Mouse (Mus musculus): ENCODE measurements around the gene Cdc42bpg. TPM values are rescaled to one million over a fixed set of nuclear protein-coding genes. Genes with fewer than 3 reads are reported as not detected.
"Not testable (repeated sequence)": the region's sequence is repeated elsewhere in the genome, so short reads cannot be mapped to it uniquely, and the experiment has no call there.

The Cdc42bpg gene
- polyA plus RNA-seq, 1 experiment: 10.0 TPM

DNA sequence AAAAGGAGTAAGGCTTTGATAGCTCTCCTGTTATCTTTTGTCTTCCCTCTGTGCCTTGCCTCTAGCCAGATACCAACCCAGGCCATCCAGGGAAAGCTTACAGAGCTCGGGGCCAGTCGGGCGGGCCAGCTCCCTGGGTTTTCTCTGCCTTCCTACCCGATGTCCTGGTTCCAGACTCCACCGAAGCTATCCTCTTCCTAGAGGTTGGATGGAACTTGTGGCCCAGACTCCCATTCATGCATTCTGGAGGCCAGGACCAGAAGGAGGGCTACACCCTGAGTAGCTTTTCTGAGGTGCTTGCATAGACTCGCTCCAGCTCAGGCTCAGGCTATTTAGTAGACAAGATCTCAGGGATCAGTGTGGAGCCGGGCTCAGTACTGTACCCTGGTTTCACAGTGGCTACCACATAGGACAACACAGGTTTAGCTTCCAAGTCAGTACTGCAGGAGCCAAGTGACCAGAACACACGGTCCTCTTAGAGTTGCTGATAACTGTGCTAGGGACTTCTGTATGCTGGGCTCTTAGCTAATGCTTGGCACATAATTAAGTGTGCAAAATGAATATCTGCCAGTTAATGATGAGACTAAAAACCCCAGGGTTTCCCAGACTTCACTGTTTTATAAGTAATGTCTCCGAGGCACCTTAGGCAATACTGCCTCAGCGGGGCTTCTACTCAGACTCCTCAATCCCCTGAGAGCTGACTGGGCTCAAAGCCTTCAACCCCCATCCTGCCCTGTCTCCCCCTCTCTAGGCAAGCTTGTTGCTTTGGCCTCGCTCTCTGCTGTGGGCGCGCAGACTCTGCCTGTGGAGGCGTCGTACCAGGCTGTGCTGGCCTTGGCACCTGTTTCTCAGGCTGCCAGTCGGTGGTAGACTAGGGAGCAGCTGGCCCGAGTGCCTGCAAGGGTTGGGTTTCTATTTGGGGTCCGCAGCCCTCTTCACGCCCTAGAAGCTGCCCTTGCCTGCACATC lies 19.5 kb upstream of the Cdc42bpg start:
- Histone ChIP-seq H3K4me3 (no peak overlapping the region), H3ac (ENCODE audit: control insufficient read depth, insufficient read length) (no peak overlapping the region), H3K36me3 (ENCODE audit: control insufficient read depth, insufficient read depth) (peaks cover 36% of the 10 kb centered on the region), H3K4me2 (ENCODE audit: low read depth) (peak overlapping the region; percentile 26), H3K79me2 (ENCODE audit: control insufficient read depth, insufficient read depth) (peaks cover 86% of the 10 kb centered on the region), H3K27me3 (ENCODE audit: control insufficient read depth, insufficient read depth, insufficient read length) (no peaks in the 10 kb centered on the region)
- peak; percentile 45 to 99 (median 98) for TF ChIP-seq MYOD1 (IDR thresholded peaks at IDR 0.05; ENCODE audit: control insufficient read depth in 1 of 3, insufficient read length in 2 of 3, low read depth in 2 of 3)
- TF ChIP-seq USF1 (IDR thresholded peaks at IDR 0.05; ENCODE audit: low read depth): no peak
- peak; percentile 92 for TF ChIP-seq TCF3 (IDR thresholded peaks at IDR 0.05; ENCODE audit: insufficient read length, low read depth)
- peak; percentile 24 for TF ChIP-seq POLR2A (IDR thresholded peaks at IDR 0.05; ENCODE audit: insufficient read length, low read depth)
- peak; percentile 86 to 99 (median 99) for TF ChIP-seq MYOG (IDR thresholded peaks at IDR 0.05; ENCODE audit: control insufficient read depth in 1 of 3, insufficient read depth in 1 of 3, insufficient read length in 2 of 3, low read depth in 2 of 3)
- no peak for TF ChIP-seq E2F4 (IDR thresholded peaks at IDR 0.05; ENCODE audit: insufficient read depth)
- TF ChIP-seq CEBPB (IDR thresholded peaks at IDR 0.05; ENCODE audit: insufficient read depth, poor library complexity, severe bottlenecking): no peak
- no peak for TF ChIP-seq POLR2AphosphoS2 (IDR thresholded peaks at IDR 0.05; ENCODE audit: insufficient read length, low read depth)
- no peak for TF ChIP-seq REST (IDR thresholded peaks at IDR 0.05; ENCODE audit: insufficient read depth, insufficient read length)
- no peak for TF ChIP-seq SRF (IDR thresholded peaks at IDR 0.05; ENCODE audit: control insufficient read depth, insufficient read length, low read depth)
- peak; percentile 84 for TF ChIP-seq TCF12 (IDR thresholded peaks at IDR 0.05; ENCODE audit: insufficient read depth, poor library complexity, severe bottlenecking)
- TF ChIP-seq MAX (IDR thresholded peaks at IDR 0.05; ENCODE audit: low read depth): no peak

DNA sequence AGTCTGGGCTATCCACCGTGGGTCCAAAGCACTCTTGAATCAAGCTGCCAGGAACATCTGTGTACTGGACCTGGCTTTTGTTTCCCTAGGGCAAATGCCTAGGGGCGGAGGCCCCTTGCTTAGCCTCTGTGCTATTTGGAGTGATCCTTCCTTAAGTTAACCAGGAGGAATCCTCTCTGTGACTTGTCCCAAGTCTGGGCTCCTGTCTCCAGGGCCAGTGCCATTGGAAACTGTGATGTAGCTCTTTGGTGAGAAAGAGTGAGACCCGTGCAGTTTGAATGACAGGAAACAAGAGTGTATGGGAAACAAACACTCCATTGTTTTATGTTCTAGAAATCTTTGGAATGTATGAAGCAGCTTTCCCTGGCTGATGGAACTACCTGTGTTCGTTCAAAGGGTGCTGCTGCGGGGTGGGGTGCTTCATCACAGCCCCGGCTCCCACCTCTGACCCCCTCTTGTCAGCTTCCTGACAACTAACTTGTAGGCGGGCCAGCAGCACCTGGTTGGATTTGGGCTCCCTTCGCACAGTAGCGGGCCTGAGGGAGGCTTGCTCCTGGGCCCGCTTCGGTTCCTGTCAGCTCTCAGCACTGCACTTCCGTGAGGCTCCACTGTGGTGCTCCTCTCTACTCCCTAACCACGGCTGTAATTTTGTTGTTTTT lies 17.9 kb upstream of the Cdc42bpg start:
- Histone ChIP-seq H3K4me2 (ENCODE audit: low read depth) (peak overlapping the region; percentile 8), H3ac (ENCODE audit: control insufficient read depth, insufficient read length) (no peak overlapping the region), H3K4me3 (no peak overlapping the region), H3K79me2 (ENCODE audit: control insufficient read depth, insufficient read depth) (peaks cover 83% of the 10 kb centered on the region), H3K36me3 (ENCODE audit: control insufficient read depth, insufficient read depth) (peaks cover 22% of the 10 kb centered on the region), H3K27me3 (ENCODE audit: control insufficient read depth, insufficient read depth, insufficient read length) (no peaks in the 10 kb centered on the region)
- TF ChIP-seq POLR2A (IDR thresholded peaks at IDR 0.05; ENCODE audit: insufficient read length, low read depth) (no peak), POLR2AphosphoS2 (IDR thresholded peaks at IDR 0.05; ENCODE audit: insufficient read length, low read depth) (no peak), TCF12 (IDR thresholded peaks at IDR 0.05; ENCODE audit: insufficient read depth, poor library complexity, severe bottlenecking) (no peak), MYOD1 (IDR thresholded peaks at IDR 0.05; ENCODE audit: control insufficient read depth in 1 of 3, insufficient read length in 2 of 3, low read depth in 2 of 3) (no peak), REST (IDR thresholded peaks at IDR 0.05; ENCODE audit: insufficient read depth, insufficient read length) (no peak), E2F4 (IDR thresholded peaks at IDR 0.05; ENCODE audit: insufficient read depth) (no peak), CEBPB (IDR thresholded peaks at IDR 0.05; ENCODE audit: insufficient read depth, poor library complexity, severe bottlenecking) (no peak), TCF3 (IDR thresholded peaks at IDR 0.05; ENCODE audit: insufficient read length, low read depth) (no peak), MAX (IDR thresholded peaks at IDR 0.05; ENCODE audit: low read depth) (no peak), USF1 (IDR thresholded peaks at IDR 0.05; ENCODE audit: low read depth) (no peak), SRF (IDR thresholded peaks at IDR 0.05; ENCODE audit: control insufficient read depth, insufficient read length, low read depth) (no peak), MYOG (IDR thresholded peaks at IDR 0.05; ENCODE audit: control insufficient read depth in 1 of 3, insufficient read depth in 1 of 3, insufficient read length in 2 of 3, low read depth in 2 of 3) (no peak)

DNA sequence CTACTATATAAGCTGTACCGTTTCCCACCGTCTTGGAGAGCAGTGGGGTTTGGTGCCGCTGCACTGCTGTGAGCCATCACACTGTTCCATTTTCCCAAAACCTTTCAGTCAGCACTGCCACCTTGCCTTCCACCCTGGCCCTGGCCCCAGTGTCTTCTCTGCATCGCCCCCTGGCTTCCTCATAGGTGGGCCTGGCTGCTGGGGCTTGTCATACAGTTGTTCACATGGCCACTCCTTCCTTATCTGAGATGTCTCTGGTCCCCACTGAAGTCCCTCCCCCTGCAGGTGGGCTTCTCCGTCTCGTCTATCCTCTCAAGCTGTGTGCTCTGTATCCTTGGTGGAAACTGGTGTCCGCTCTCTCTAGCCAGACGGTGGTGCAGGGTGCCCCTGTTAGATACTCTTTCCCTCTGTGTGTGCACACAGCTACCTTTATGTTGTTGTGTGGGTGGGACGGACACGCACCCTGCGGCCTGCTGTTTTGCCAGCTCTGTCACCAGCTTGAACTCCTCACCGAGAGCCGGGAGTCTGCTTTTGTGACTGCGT lies 16.5 kb upstream of the Cdc42bpg start:
- TF ChIP-seq SRF (IDR thresholded peaks at IDR 0.05; ENCODE audit: control insufficient read depth, insufficient read length, low read depth) (no peak), TCF12 (IDR thresholded peaks at IDR 0.05; ENCODE audit: insufficient read depth, poor library complexity, severe bottlenecking) (no peak), MYOD1 (IDR thresholded peaks at IDR 0.05; ENCODE audit: control insufficient read depth in 1 of 3, insufficient read length in 2 of 3, low read depth in 2 of 3) (no peak), REST (IDR thresholded peaks at IDR 0.05; ENCODE audit: insufficient read depth, insufficient read length) (no peak), MYOG (IDR thresholded peaks at IDR 0.05; ENCODE audit: control insufficient read depth in 1 of 3, insufficient read depth in 1 of 3, insufficient read length in 2 of 3, low read depth in 2 of 3) (no peak), USF1 (IDR thresholded peaks at IDR 0.05; ENCODE audit: low read depth) (no peak), MAX (IDR thresholded peaks at IDR 0.05; ENCODE audit: low read depth) (no peak), TCF3 (IDR thresholded peaks at IDR 0.05; ENCODE audit: insufficient read length, low read depth) (no peak), POLR2AphosphoS2 (IDR thresholded peaks at IDR 0.05; ENCODE audit: insufficient read length, low read depth) (no peak), CEBPB (IDR thresholded peaks at IDR 0.05; ENCODE audit: insufficient read depth, poor library complexity, severe bottlenecking) (no peak)
- Histone ChIP-seq H3K36me3 (ENCODE audit: control insufficient read depth, insufficient read depth) (peaks cover 14% of the 10 kb centered on the region), H3ac (ENCODE audit: control insufficient read depth, insufficient read length) (no peak overlapping the region), H3K27me3 (ENCODE audit: control insufficient read depth, insufficient read depth, insufficient read length) (no peaks in the 10 kb centered on the region), H3K79me2 (ENCODE audit: control insufficient read depth, insufficient read depth) (peaks cover 70% of the 10 kb centered on the region), H3K4me3 (no peak overlapping the region), H3K4me2 (ENCODE audit: low read depth) (no peak overlapping the region)

DNA sequence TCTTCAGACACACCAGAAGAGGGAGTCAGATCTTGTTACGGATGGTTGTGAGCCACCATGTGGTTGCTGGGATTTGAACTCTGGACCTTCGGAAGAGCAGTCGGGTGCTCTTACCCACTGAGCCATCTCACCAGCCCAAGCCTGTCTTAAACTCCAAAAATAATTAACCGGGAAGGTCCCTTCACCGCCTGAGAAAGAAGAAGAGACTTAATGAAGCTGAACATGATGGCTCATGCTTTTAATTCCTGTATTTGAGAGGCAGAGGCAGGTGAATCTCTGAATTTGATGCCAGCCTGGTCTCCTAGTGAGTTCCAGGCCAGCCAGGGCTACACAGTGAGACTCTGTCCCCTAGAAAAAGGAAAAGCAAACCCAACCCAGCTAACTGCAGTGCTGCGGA lies 15.5 kb upstream of the Cdc42bpg start:
- Histone ChIP-seq H3K79me2 (ENCODE audit: control insufficient read depth, insufficient read depth) (peaks cover 66% of the 10 kb centered on the region), H3K36me3 (ENCODE audit: control insufficient read depth, insufficient read depth) (peaks cover 15% of the 10 kb centered on the region)
- not testable (repeated sequence) for H3K4me3 ChIP-seq; H3K27me3 ChIP-seq (ENCODE audit: control insufficient read depth, insufficient read depth, insufficient read length); H3ac ChIP-seq (ENCODE audit: control insufficient read depth, insufficient read length); H3K4me2 ChIP-seq (ENCODE audit: low read depth)
